8 mouse cellular contexts compared by ENCODE assay signal in genomic region chr14:56811701-56812339, GRCm38 (mm10). TPM values are rescaled to one million over a fixed set of nuclear protein-coding genes. Genes with fewer than 3 reads are reported as not detected.
DNase-seq lines count a peak whose midpoint lies in the region; ATAC-seq and TF ChIP-seq lines count a peak whose summit lies in the region.
"Not testable (repeated sequence)": the region's sequence is repeated elsewhere in the genome, so short reads cannot be mapped to it uniquely, and the experiment has no call there.

Zmym5 (minus strand) TSS chr14:56811716.

- H3K4me2 ChIP-seq in kidney, embryonic 15.5 days, result peak within 1 kb of the TSS; percentile 73

- peak; percentile 98 for ATAC-seq in kidney, embryonic 15.5 days (replicated peaks; ENCODE audit: low FRiP score)

- WGBS in heart, embryonic 10.5 days, result under 1% methylated on average over 50 of the region's 72 CpGs
- WGBS in kidney, embryonic 15.5 days, result under 1% methylated on average over 37 of the region's 72 CpGs

- H3K4me3 ChIP-seq in bone marrow macrophage, adult 2 months (ENCODE audit: insufficient read depth, low read length), result peak within 1 kb of the TSS; percentile 93
- H3K4me3 ChIP-seq in embryonic fibroblast, embryonic 13.5 days (ENCODE audit: insufficient read depth, low read length), result peak within 1 kb of the TSS; percentile 98
- peak within 1 kb of the TSS; percentile 74 for H3K4me3 ChIP-seq in heart, embryonic 10.5 days
- peak within 1 kb of the TSS; percentile 71 for H3K4me3 ChIP-seq in kidney, embryonic 15.5 days (replicated peaks)

- H3K27me3 ChIP-seq in heart, embryonic 10.5 days (ENCODE audit: insufficient read depth, poor library complexity, severe bottlenecking); kidney, embryonic 15.5 days: not testable (repeated sequence)

- peak within 1 kb of the TSS; percentile 96 for H3K27ac ChIP-seq in bone marrow macrophage, adult 2 months (ENCODE audit: insufficient read depth, low read depth, low read length)
- peak within 1 kb of the TSS; percentile 92 for H3K27ac ChIP-seq in embryonic fibroblast, embryonic 13.5 days (ENCODE audit: insufficient read depth, low read length)
- peak within 1 kb of the TSS; percentile 92 for H3K27ac ChIP-seq in heart, embryonic 10.5 days
- H3K27ac ChIP-seq in kidney, embryonic 15.5 days, result peak within 1 kb of the TSS; percentile 98

- peak within 1 kb of the TSS; percentile 75 for H3K9ac ChIP-seq in kidney, embryonic 15.5 days

- DNase-seq in 416B (ENCODE audit: low read depth) (peak; percentile 75), liver (peak; percentile 92)
- peak; percentile 92 for DNase-seq in heart, embryonic 10.5 days (ENCODE audit: low spot score)
- DNase-seq in monocyte, adult 2 months (ENCODE audit: low read depth in 1 of 2, low spot score in 2 of 2), result peak; percentile 58 to 77
- peak; percentile 56 to 80 for DNase-seq in spleen, postnatal 14 days (ENCODE audit: low spot score in 2 of 2)

- not testable (repeated sequence) for H3K9me3 ChIP-seq in heart, embryonic 10.5 days; kidney, embryonic 15.5 days (replicated peaks)

- H3K4me1 ChIP-seq in bone marrow macrophage, adult 2 months (ENCODE audit: control insufficient read depth, insufficient read depth, low read length); embryonic fibroblast, embryonic 13.5 days (ENCODE audit: control insufficient read depth, insufficient read depth, low read length): not testable (repeated sequence)
- H3K4me1 ChIP-seq in heart, embryonic 10.5 days, result peaks cover 14% of the 10 kb centered on the region
- H3K4me1 ChIP-seq in kidney, embryonic 15.5 days, result peaks cover 24% of the 10 kb centered on the region; the same call in 1 of the 2 replicates

- TF ChIP-seq CTCF in bone marrow macrophage, adult 2 months (IDR thresholded peaks at IDR 0.05; ENCODE audit: low read depth, low read length); embryonic fibroblast, embryonic 13.5 days (IDR thresholded peaks at IDR 0.05; ENCODE audit: borderline replicate concordance, insufficient read depth, low read length): not testable (repeated sequence)

- not testable (repeated sequence) for H3K36me3 ChIP-seq in heart, embryonic 10.5 days
- H3K36me3 ChIP-seq in kidney, embryonic 15.5 days, result peaks cover 16% of the 10 kb centered on the region

- TF ChIP-seq POLR2A in bone marrow macrophage, adult 2 months (IDR thresholded peaks at IDR 0.05; ENCODE audit: borderline replicate concordance, low read depth, low read length), result not testable (repeated sequence)
- TF ChIP-seq POLR2A in embryonic fibroblast, embryonic 13.5 days (IDR thresholded peaks at IDR 0.05; ENCODE audit: low read depth, low read length), result peak; percentile 72

RNA-seq across cellular contexts. Expression of gene Zmym5, which starts in this region (rescaled TPM):
- polyA plus RNA-seq in bone marrow macrophage, adult 2 months (2012; ENCODE audit: insufficient read depth, insufficient read length, missing spikeins), result 36.6 and 38.7 TPM in 2 replicates
- 34.6 and 43.3 TPM in 2 replicates for polyA plus RNA-seq in embryonic fibroblast, embryonic 13.5 days (2011; ENCODE audit: insufficient read length, low read depth, missing spikeins)
- polyA plus RNA-seq in heart, embryonic 10.5 days (2016; fragmentation: Nextera tagmentation; extraction: Ambion mirVana), result 16.2 and 21.3 TPM in 2 replicates
- 32.5 and 33.5 TPM in 2 replicates for polyA plus RNA-seq in kidney, embryonic 15.5 days (2015; fragmentation: Nextera tagmentation; extraction: Ambion mirVana)

Comparison
In these comparisons a context has a peak if more than half of its experiments do, and no peak if none do; other contexts are left out.
1. Peak in every context shown above with its lines: DNase-seq, ATAC-seq, H3K4me3 ChIP-seq and H3K27ac ChIP-seq.